Mouse (Mus musculus): Measurements from ENCODE around the gene Ufsp2. TPM values are rescaled to one million over a fixed set of nuclear protein-coding genes. Genes with fewer than 3 reads are reported as not detected.

The Ufsp2 gene
- 22.9 and 29.2 TPM in 2 replicates for polyA plus RNA-seq (2012; rRNA removed)

DNA sequence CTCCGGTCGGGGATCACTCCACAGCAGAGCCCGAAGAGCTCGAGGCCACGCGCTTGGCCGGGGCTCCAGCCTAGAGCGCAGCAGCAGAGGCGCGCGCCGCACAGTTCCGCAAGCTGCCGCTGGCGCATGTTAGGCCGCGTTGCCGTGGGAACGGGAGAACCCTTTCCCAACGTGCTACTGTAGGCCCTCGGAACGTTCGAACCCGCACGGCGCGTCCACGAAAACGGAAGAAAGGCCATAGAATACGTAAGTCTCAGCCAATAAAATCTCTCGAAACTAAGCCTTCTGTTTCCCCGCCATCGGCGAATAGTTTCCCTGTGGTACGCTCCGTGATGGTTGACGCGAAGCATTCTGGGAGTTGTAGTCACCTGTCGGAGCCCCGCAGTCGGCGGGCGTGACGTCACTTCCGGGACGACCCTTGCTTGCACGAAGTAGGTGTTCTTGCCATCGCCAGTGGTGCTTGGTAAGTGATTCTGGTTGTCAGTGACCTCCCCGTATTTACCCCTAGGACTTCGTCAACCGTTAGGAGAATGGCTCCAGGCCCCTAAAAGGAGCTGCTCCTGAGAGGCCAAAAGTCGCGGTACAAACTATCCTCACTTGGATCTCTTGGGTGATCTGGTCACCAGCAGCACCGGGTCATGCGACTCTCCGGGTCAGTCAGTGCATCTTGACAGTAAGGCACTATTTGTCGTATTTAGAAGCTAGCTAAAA lies at the start of gene Ufsp2, which contains the start of gene 1700029J07Rik:
Gene Ufsp2 (plus strand): TSS at position 403 of the 711 bp plus-strand sequence.
Gene 1700029J07Rik (minus strand): TSS at position 127 of the 711 bp plus-strand sequence.
- Histone ChIP-seq H3K4me3 (ENCODE audit: insufficient read depth, low read depth, low read length) (peak within 1 kb of the TSS; percentile 70), H3K27ac (ENCODE audit: insufficient read depth, low read depth, low read length) (peak within 1 kb of the TSS; percentile 4; the same call in 1 of the 2 replicates), H3K27me3 (replicated peaks; ENCODE audit: control insufficient read depth, insufficient read depth, low read length) (no peaks in the 10 kb centered on the region), H3K36me3 (ENCODE audit: control insufficient read depth, insufficient read depth, low read length) (peaks cover 1% of the 10 kb centered on the region), H3K4me1 (ENCODE audit: control insufficient read depth, insufficient read depth, low read length) (no peaks in the 10 kb centered on the region; the same call in 1 of the 2 replicates)
- WGBS, result 1% methylated on average over 57 of the region's 57 CpGs
- peak; percentile 99 for DNase-seq
- TF ChIP-seq POLR2A (IDR thresholded peaks at IDR 0.05; ENCODE audit: low read depth, low read length), result peak; percentile 14
- TF ChIP-seq CTCF (conservative IDR thresholded peaks at IDR 0.05; ENCODE audit: insufficient read depth, insufficient read length, low read depth, low read length), result peak; percentile 53; the same call in 1 of the 2 replicates

DNA sequence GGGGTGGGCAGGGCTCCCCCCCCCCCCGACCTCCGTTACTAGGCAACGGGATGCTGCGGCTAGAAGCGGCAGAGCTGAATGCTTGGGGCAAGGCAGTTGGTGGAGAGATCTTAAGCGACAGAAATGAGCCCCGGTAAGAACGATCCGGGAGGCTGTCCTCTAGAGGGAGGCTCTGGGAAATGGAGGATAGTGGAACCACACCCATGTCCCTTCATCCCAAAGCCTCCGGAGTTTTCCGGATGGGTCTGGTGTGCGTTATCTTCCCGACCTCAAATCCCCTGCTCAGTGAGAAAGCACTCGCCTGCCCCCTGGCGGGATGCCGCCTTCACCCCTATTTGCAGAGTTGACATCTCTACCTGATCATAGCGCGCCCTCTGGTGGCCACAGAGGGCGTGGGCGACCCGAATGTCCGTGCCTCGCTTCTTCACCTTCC lies 40.7 kb upstream of the Ufsp2 start, which contains the start of gene Ccdc110:
Gene Ccdc110 (plus strand): TSS at position 38 of the 433 bp plus-strand sequence.
- Histone ChIP-seq H3K4me3 (ENCODE audit: insufficient read depth, low read depth, low read length) (no peak within 1 kb of the TSS), H3K4me1 (ENCODE audit: control insufficient read depth, insufficient read depth, low read length) (no peaks in the 10 kb centered on the region), H3K36me3 (ENCODE audit: control insufficient read depth, insufficient read depth, low read length) (no peaks in the 10 kb centered on the region), H3K27me3 (replicated peaks; ENCODE audit: control insufficient read depth, insufficient read depth, low read length) (no peaks in the 10 kb centered on the region), H3K27ac (ENCODE audit: insufficient read depth, low read depth, low read length) (no peak within 1 kb of the TSS)
- peak; percentile 92 for DNase-seq
- TF ChIP-seq POLR2A (IDR thresholded peaks at IDR 0.05; ENCODE audit: low read depth, low read length) (no peak), CTCF (conservative IDR thresholded peaks at IDR 0.05; ENCODE audit: insufficient read depth, insufficient read length, low read depth, low read length) (peak; percentile 99)
- WGBS, result 2% methylated on average over 23 of the region's 23 CpGs

DNA sequence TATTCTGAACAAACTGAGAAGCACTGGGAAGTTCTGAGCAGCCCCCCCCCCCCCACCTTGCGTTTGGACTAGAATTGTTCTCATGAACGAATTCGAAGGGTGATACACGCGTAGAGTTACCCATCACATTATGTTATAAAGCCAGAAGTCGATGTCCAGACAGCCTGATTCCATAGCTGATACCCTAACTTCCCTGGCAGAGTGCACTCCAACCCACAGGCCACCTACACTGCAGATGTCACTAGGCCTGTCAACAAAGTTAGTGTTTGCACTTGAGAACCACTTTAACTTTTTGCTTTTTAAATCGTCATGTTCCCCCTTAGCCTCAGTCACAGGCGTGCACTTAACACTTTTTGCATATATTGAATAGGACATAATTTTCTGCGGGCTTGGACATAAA lies 38.3 kb upstream of the Ufsp2 start:
- Histone ChIP-seq H3K36me3 (ENCODE audit: control insufficient read depth, insufficient read depth, low read length) (no peaks in the 10 kb centered on the region), H3K27me3 (replicated peaks; ENCODE audit: control insufficient read depth, insufficient read depth, low read length) (no peaks in the 10 kb centered on the region), H3K4me3 (ENCODE audit: insufficient read depth, low read depth, low read length) (no peak overlapping the region), H3K27ac (ENCODE audit: insufficient read depth, low read depth, low read length) (no peak overlapping the region), H3K4me1 (ENCODE audit: control insufficient read depth, insufficient read depth, low read length) (no peaks in the 10 kb centered on the region)
- no peak for DNase-seq
- 89% methylated on average over 9 of the region's 9 CpGs for WGBS
- no peak for TF ChIP-seq CTCF (conservative IDR thresholded peaks at IDR 0.05; ENCODE audit: insufficient read depth, insufficient read length, low read depth, low read length)
- no peak for TF ChIP-seq POLR2A (IDR thresholded peaks at IDR 0.05; ENCODE audit: low read depth, low read length)

DNA sequence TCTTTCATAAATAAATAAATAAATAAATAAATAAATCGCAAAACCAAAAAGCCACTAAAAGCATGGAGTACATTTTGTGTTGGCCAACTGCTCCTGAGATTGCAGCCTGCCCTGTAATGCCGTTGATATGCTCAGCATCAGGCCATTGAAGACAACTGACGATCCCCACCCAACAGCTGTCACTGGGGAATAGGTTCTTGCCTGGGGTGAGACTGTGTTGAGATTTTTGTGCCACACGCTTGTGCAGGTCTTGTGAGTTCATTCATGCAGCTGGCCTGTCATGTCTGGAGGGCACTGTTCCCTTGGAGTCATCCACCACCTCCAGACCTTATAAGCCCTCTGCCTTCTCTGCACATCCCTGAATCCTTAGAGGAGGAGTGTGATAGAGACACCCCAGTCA lies 29.0 kb upstream of the Ufsp2 start:
- Histone ChIP-seq H3K27me3 (replicated peaks; ENCODE audit: control insufficient read depth, insufficient read depth, low read length) (no peaks in the 10 kb centered on the region; the same call in 1 of the 2 replicates), H3K27ac (ENCODE audit: insufficient read depth, low read depth, low read length) (no peak overlapping the region), H3K36me3 (ENCODE audit: control insufficient read depth, insufficient read depth, low read length) (no peaks in the 10 kb centered on the region), H3K4me1 (ENCODE audit: control insufficient read depth, insufficient read depth, low read length) (no peaks in the 10 kb centered on the region), H3K4me3 (ENCODE audit: insufficient read depth, low read depth, low read length) (no peak overlapping the region)
- 94% methylated on average over 4 of the region's 4 CpGs for WGBS
- TF ChIP-seq CTCF (conservative IDR thresholded peaks at IDR 0.05; ENCODE audit: insufficient read depth, insufficient read length, low read depth, low read length), result no peak
- no peak for TF ChIP-seq POLR2A (IDR thresholded peaks at IDR 0.05; ENCODE audit: low read depth, low read length)
- no peak for DNase-seq

DNA sequence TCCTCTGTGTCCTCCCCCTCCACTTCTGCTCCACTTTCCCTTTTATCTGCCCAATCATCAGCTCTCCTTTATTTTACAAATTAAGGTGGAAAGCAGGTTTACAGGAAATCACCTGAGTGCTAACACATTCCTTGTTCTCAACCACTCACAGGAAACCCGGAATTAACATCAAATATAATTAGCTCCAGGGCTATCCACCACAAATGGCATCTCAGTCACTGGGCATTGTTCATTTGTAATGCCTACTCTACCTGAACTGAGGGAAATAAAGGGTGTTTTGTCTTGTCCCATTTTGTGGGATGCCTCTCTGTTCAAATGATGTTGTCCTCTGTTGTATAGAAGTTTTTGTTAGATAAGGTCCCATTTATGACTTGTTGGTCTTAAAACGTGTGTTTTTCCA lies 24.7 kb upstream of the Ufsp2 start:
- no peak for DNase-seq

DNA sequence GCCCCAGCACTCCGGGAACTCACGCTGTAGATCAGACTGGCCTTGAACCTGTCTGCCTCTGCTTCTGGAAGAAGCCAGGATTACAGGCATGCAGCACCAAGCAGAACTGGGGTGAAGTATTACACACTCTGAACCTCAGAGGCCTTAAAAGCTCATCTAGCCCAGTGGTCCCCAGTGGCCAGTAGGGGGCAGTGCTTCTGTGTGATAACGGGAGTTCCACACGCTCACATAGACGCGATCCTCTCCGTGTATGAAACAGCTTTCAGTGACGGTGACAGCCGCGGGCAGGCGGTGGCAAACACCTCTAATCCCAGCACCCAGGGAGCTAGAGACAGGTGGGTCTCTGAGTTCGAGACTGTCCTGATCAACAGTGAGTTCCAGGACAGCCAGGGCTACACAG lies 4.4 kb upstream of the Ufsp2 start:
- no peak for DNase-seq
- WGBS, result 94% methylated on average over 12 of the region's 12 CpGs
- Histone ChIP-seq H3K27ac (ENCODE audit: insufficient read depth, low read depth, low read length) (no peak overlapping the region), H3K4me1 (ENCODE audit: control insufficient read depth, insufficient read depth, low read length) (no peaks in the 10 kb centered on the region; the same call in 1 of the 2 replicates), H3K4me3 (ENCODE audit: insufficient read depth, low read depth, low read length) (no peak overlapping the region), H3K36me3 (ENCODE audit: control insufficient read depth, insufficient read depth, low read length) (no peaks in the 10 kb centered on the region; the same call in 1 of the 2 replicates), H3K27me3 (replicated peaks; ENCODE audit: control insufficient read depth, insufficient read depth, low read length) (no peaks in the 10 kb centered on the region)
- TF ChIP-seq POLR2A (IDR thresholded peaks at IDR 0.05; ENCODE audit: low read depth, low read length) (no peak), CTCF (conservative IDR thresholded peaks at IDR 0.05; ENCODE audit: insufficient read depth, insufficient read length, low read depth, low read length) (no peak)

More for the DNA sequence above, 24.7 kb upstream of the Ufsp2 start:
- H3K27ac ChIP-seq (ENCODE audit: insufficient read depth, low read depth, low read length), result no peak overlapping the region
- no peak for TF ChIP-seq CTCF (conservative IDR thresholded peaks at IDR 0.05; ENCODE audit: insufficient read depth, insufficient read length, low read depth, low read length)
- no peak for TF ChIP-seq POLR2A (IDR thresholded peaks at IDR 0.05; ENCODE audit: low read depth, low read length)
- H3K36me3 ChIP-seq (ENCODE audit: control insufficient read depth, insufficient read depth, low read length), result no peaks in the 10 kb centered on the region
- H3K27me3 ChIP-seq (replicated peaks; ENCODE audit: control insufficient read depth, insufficient read depth, low read length), result no peaks in the 10 kb centered on the region
- H3K4me1 ChIP-seq (ENCODE audit: control insufficient read depth, insufficient read depth, low read length), result no peaks in the 10 kb centered on the region
- 38% methylated on average over 2 of the region's 2 CpGs for WGBS
- H3K4me3 ChIP-seq (ENCODE audit: insufficient read depth, low read depth, low read length), result no peak overlapping the region

DNA sequence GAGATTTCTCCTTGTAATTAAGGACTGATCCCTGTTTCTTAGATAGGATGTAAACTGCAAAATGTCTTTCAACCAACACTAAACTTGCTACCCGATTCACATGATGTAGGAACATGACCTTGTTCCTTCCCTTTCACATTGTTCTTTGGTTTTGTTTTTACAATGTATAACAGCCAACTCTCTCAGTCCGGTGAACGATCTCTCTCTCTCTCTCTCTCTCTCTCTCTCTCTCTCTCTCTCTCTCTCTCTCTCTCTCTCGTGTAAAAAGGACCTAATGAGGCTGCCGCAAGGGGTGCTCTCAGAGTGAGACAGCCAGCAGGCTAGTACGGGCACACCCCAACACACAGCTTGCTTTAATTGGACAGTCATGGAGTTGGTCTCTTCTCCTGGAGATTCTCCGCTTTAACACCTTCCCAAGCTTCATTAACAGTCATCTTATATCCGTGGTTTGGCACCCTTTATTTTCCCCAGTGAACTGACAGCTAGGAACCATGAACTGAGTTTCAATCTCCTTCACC lies 1.3 kb upstream of the Ufsp2 start:
- 62% methylated on average over 8 of the region's 8 CpGs for WGBS
- H3K4me3 ChIP-seq (ENCODE audit: insufficient read depth, low read depth, low read length), result no peak overlapping the region
- H3K27ac ChIP-seq (ENCODE audit: insufficient read depth, low read depth, low read length), result no peak overlapping the region
- H3K36me3 ChIP-seq (ENCODE audit: control insufficient read depth, insufficient read depth, low read length), result no peaks in the 10 kb centered on the region; the same call in 1 of the 2 replicates
- no peak for TF ChIP-seq CTCF (conservative IDR thresholded peaks at IDR 0.05; ENCODE audit: insufficient read depth, insufficient read length, low read depth, low read length)
- TF ChIP-seq POLR2A (IDR thresholded peaks at IDR 0.05; ENCODE audit: low read depth, low read length), result no peak
- no peaks in the 10 kb centered on the region; the same call in 1 of the 2 replicates for H3K4me1 ChIP-seq (ENCODE audit: control insufficient read depth, insufficient read depth, low read length)
- DNase-seq, result no peak
- H3K27me3 ChIP-seq (replicated peaks; ENCODE audit: control insufficient read depth, insufficient read depth, low read length), result no peaks in the 10 kb centered on the region

All from kidney, adult 2 months (tissue).